Mouse (Mus musculus): ENCODE measurements around the gene Ccl17. TPM values are rescaled to one million over a fixed set of nuclear protein-coding genes. Genes with fewer than 3 reads are reported as not detected.
A peak's percentile ranks its signal among the peaks of the same experiment; 100 is the strongest.

Ccl17 gene
- polyA plus RNA-seq, 1 experiment from 2014 or later: not detected

GRCm38 (mm10) chr8:94778473-94778872 is 31.8 kb upstream of the Ccl17 start:
- 0 out of 2 replicates have a peak, but pooled peaks have one; percentile 27 for ATAC-seq (ENCODE audit: low read depth)
- H3K9me3 ChIP-seq (replicated peaks; ENCODE audit: control insufficient read depth, low read length): no peaks in the 10 kb centered on the region
- no peak overlapping the region for H3K9ac ChIP-seq (ENCODE audit: low read depth, low read length)
- H3K27ac ChIP-seq (ENCODE audit: low read length): no peak overlapping the region
- H3K4me1 ChIP-seq (ENCODE audit: control insufficient read depth, low read depth, low read length): peaks cover 16% of the 10 kb centered on the region
- no peak overlapping the region for H3K4me3 ChIP-seq (ENCODE audit: low read depth, low read length)
- no peaks in the 10 kb centered on the region for H3K36me3 ChIP-seq (ENCODE audit: control insufficient read depth, insufficient read depth)
- WGBS (ENCODE audit: insufficient replicate concordance): 20% methylated on average over 5 of the region's 5 CpGs
- H3K4me2 ChIP-seq (ENCODE audit: low read depth, low read length): no peak overlapping the region
- peaks cover 19% of the 10 kb centered on the region for H3K27me3 ChIP-seq (ENCODE audit: control insufficient read depth, insufficient read depth, low read depth, low read length)

- no peak overlapping the region for H3K27ac ChIP-seq (ENCODE audit: low read length)
- WGBS (ENCODE audit: insufficient replicate concordance): 31% methylated on average over 10 of the region's 10 CpGs
- H3K36me3 ChIP-seq (ENCODE audit: control insufficient read depth, insufficient read depth): no peaks in the 10 kb centered on the region
- peaks cover 14% of the 10 kb centered on the region for H3K27me3 ChIP-seq (ENCODE audit: control insufficient read depth, insufficient read depth, low read depth, low read length)
- peaks cover 16% of the 10 kb centered on the region for H3K4me1 ChIP-seq (ENCODE audit: control insufficient read depth, low read depth, low read length)
- no peaks in the 10 kb centered on the region for H3K9me3 ChIP-seq (replicated peaks; ENCODE audit: control insufficient read depth, low read length)
- no peak; the same call in 1 of the 2 replicates for ATAC-seq (ENCODE audit: low read depth)
- H3K4me3 ChIP-seq (ENCODE audit: low read depth, low read length): no peak overlapping the region
- no peak overlapping the region for H3K9ac ChIP-seq (ENCODE audit: low read depth, low read length)
- H3K4me2 ChIP-seq (ENCODE audit: low read depth, low read length): no peak overlapping the region
These were observed 31.2 kb upstream of the Ccl17 start for GRCm38 (mm10) chr8:94778895-94779533.

- Histone ChIP-seq H3K27me3 (ENCODE audit: control insufficient read depth, insufficient read depth, low read depth, low read length) (peaks cover 7% of the 10 kb centered on the region), H3K27ac (ENCODE audit: low read length) (no peak overlapping the region), H3K9me3 (replicated peaks; ENCODE audit: control insufficient read depth, low read length) (no peaks in the 10 kb centered on the region), H3K4me3 (ENCODE audit: low read depth, low read length) (no peak overlapping the region), H3K9ac (ENCODE audit: low read depth, low read length) (no peak overlapping the region), H3K4me1 (ENCODE audit: control insufficient read depth, low read depth, low read length) (peaks cover 16% of the 10 kb centered on the region), H3K4me2 (ENCODE audit: low read depth, low read length) (no peak overlapping the region), H3K36me3 (ENCODE audit: control insufficient read depth, insufficient read depth) (no peaks in the 10 kb centered on the region)
- no peak for ATAC-seq (ENCODE audit: low read depth)
- 65% methylated on average over 16 of the region's 16 CpGs for WGBS (ENCODE audit: insufficient replicate concordance)
These were observed 30.5 kb upstream of the Ccl17 start for GRCm38 (mm10) chr8:94779534-94780294.

GRCm38 (mm10) chr8:94780491-94781154 is 29.6 kb upstream of the Ccl17 start:
- Histone ChIP-seq H3K9me3 (replicated peaks; ENCODE audit: control insufficient read depth, low read length) (no peaks in the 10 kb centered on the region), H3K36me3 (ENCODE audit: control insufficient read depth, insufficient read depth) (no peaks in the 10 kb centered on the region), H3K4me2 (ENCODE audit: low read depth, low read length) (no peak overlapping the region), H3K4me3 (ENCODE audit: low read depth, low read length) (no peak overlapping the region), H3K9ac (ENCODE audit: low read depth, low read length) (no peak overlapping the region), H3K4me1 (ENCODE audit: control insufficient read depth, low read depth, low read length) (peaks cover 21% of the 10 kb centered on the region), H3K27me3 (ENCODE audit: control insufficient read depth, insufficient read depth, low read depth, low read length) (peaks cover 2% of the 10 kb centered on the region; the same call in 1 of the 2 replicates), H3K27ac (ENCODE audit: low read length) (no peak overlapping the region)
- no peak for ATAC-seq (ENCODE audit: low read depth)
- WGBS (ENCODE audit: insufficient replicate concordance): 64% methylated on average over 21 of the region's 21 CpGs

- Histone ChIP-seq H3K27ac (ENCODE audit: low read length) (no peak overlapping the region), H3K4me2 (ENCODE audit: low read depth, low read length) (no peak overlapping the region)
- WGBS (ENCODE audit: insufficient replicate concordance): 45% methylated on average over 7 of the region's 7 CpGs
These were observed 29.0 kb upstream of the Ccl17 start for GRCm38 (mm10) chr8:94781155-94781837.

GRCm38 (mm10) chr8:94781838-94782235 is 28.4 kb upstream of the Ccl17 start:
- Histone ChIP-seq H3K27me3 (ENCODE audit: control insufficient read depth, insufficient read depth, low read depth, low read length) (no peaks in the 10 kb centered on the region), H3K27ac (ENCODE audit: low read length) (no peak overlapping the region), H3K4me3 (ENCODE audit: low read depth, low read length) (no peak overlapping the region), H3K4me2 (ENCODE audit: low read depth, low read length) (no peak overlapping the region), H3K9ac (ENCODE audit: low read depth, low read length) (no peak overlapping the region), H3K36me3 (ENCODE audit: control insufficient read depth, insufficient read depth) (no peaks in the 10 kb centered on the region), H3K4me1 (ENCODE audit: control insufficient read depth, low read depth, low read length) (peaks cover 32% of the 10 kb centered on the region), H3K9me3 (replicated peaks; ENCODE audit: control insufficient read depth, low read length) (no peaks in the 10 kb centered on the region)
- 0 out of 2 replicates have a peak, but pooled peaks have one; percentile 5 for ATAC-seq (ENCODE audit: low read depth)
- WGBS (ENCODE audit: insufficient replicate concordance): 18% methylated on average over 11 of the region's 11 CpGs

More at GRCm38 (mm10) chr8:94781155-94781837, 29.0 kb upstream of the Ccl17 start:
- Histone ChIP-seq H3K27me3 (ENCODE audit: control insufficient read depth, insufficient read depth, low read depth, low read length) (no peaks in the 10 kb centered on the region), H3K36me3 (ENCODE audit: control insufficient read depth, insufficient read depth) (no peaks in the 10 kb centered on the region), H3K4me3 (ENCODE audit: low read depth, low read length) (no peak overlapping the region), H3K4me1 (ENCODE audit: control insufficient read depth, low read depth, low read length) (peaks cover 26% of the 10 kb centered on the region), H3K9me3 (replicated peaks; ENCODE audit: control insufficient read depth, low read length) (no peaks in the 10 kb centered on the region), H3K9ac (ENCODE audit: low read depth, low read length) (no peak overlapping the region)
- no peak for ATAC-seq (ENCODE audit: low read depth)

- Histone ChIP-seq H3K27me3 (ENCODE audit: control insufficient read depth, insufficient read depth, low read depth, low read length) (no peaks in the 10 kb centered on the region), H3K4me3 (ENCODE audit: low read depth, low read length) (no peak overlapping the region), H3K9me3 (replicated peaks; ENCODE audit: control insufficient read depth, low read length) (no peaks in the 10 kb centered on the region), H3K36me3 (ENCODE audit: control insufficient read depth, insufficient read depth) (no peaks in the 10 kb centered on the region), H3K4me2 (ENCODE audit: low read depth, low read length) (no peak overlapping the region), H3K27ac (ENCODE audit: low read length) (no peak overlapping the region), H3K4me1 (ENCODE audit: control insufficient read depth, low read depth, low read length) (peaks cover 52% of the 10 kb centered on the region), H3K9ac (ENCODE audit: low read depth, low read length) (no peak overlapping the region)
- no peak for ATAC-seq (ENCODE audit: low read depth)
- 40% methylated on average over 4 of the region's 4 CpGs for WGBS (ENCODE audit: insufficient replicate concordance)
These were observed 26.4 kb upstream of the Ccl17 start for GRCm38 (mm10) chr8:94783890-94784289.

GRCm38 (mm10) chr8:94785247-94785985 is 24.8 kb upstream of the Ccl17 start:
- Histone ChIP-seq H3K4me3 (ENCODE audit: low read depth, low read length) (no peak overlapping the region), H3K4me1 (ENCODE audit: control insufficient read depth, low read depth, low read length) (peaks cover 61% of the 10 kb centered on the region), H3K27ac (ENCODE audit: low read length) (no peak overlapping the region), H3K36me3 (ENCODE audit: control insufficient read depth, insufficient read depth) (no peaks in the 10 kb centered on the region), H3K27me3 (ENCODE audit: control insufficient read depth, insufficient read depth, low read depth, low read length) (no peaks in the 10 kb centered on the region), H3K9me3 (replicated peaks; ENCODE audit: control insufficient read depth, low read length) (no peaks in the 10 kb centered on the region), H3K9ac (ENCODE audit: low read depth, low read length) (no peak overlapping the region), H3K4me2 (ENCODE audit: low read depth, low read length) (no peak overlapping the region)
- no peak for ATAC-seq (ENCODE audit: low read depth)
- 46% methylated on average over 12 of the region's 12 CpGs for WGBS (ENCODE audit: insufficient replicate concordance)

All from liver, embryonic 16.5 days (tissue).